Mouse (Mus musculus) bone marrow, adult 2 months (tissue): ENCODE measurements around the gene Heg1.

Experiments used
- CTCF ChIP-seq: fragments of 200-500 bp; IDR thresholded peaks from 2 replicates; pipeline ENCODE4 v1.5.1; 2011; ENCODE audit warnings: low read length, control low read depth; ENCODE audit not compliant: control insufficient read depth, insufficient read depth
- POLR2A ChIP-seq: fragments of 200-500 bp; IDR thresholded peaks from 2 replicates; pipeline ENCODE4 v1.6.1; 2011; ENCODE audit warnings: low read depth, mild to moderate bottlenecking, control low read depth, low read length, borderline replicate concordance; ENCODE audit not compliant: control insufficient read depth

DNA sequence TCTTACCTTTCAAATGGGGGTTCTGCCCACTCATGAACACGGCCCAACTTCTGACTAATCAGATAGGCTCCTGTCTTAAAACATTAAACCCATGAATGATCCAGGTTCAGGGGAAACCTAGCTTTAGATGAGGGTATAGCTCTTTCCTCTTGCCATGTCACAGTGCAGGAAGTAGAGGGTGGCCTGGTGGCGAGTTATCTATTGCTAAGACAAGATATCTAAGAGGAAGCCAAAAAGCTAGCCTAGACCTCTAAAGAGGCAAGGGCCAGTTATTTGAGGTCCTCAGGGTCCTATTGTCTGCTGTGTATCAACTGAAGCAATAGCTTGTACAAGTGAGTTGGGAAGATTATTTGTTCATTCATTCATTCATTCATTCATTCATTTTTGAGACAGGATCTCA lies 15.7 kb upstream of the Heg1 start:
- TF ChIP-seq CTCF, result no peak
- TF ChIP-seq POLR2A, result no peak
